Mouse (Mus musculus) mouse embryonic stem cell (cell line): ENCODE results near the gene Stk32b.

Source experiments
- in situ Hi-C, 2 experiments: fragments of 300-500 bp; cut with MboI; formaldehyde crosslinking; loops; 1 replicate in 1 of 2; 3 replicates in 1 of 2; pipeline ENCODE4 v1.14.3; 2019 to 2020; ENCODE audit warnings: low sequenced_read_pairs in 2 of 2, low pct_unique_long_range_greater_than_20kb in 1 of 2, mixed read lengths in 1 of 2; ENCODE audit not compliant: unreplicated experiment in 1 of 2

Stk32b gene

DNA sequence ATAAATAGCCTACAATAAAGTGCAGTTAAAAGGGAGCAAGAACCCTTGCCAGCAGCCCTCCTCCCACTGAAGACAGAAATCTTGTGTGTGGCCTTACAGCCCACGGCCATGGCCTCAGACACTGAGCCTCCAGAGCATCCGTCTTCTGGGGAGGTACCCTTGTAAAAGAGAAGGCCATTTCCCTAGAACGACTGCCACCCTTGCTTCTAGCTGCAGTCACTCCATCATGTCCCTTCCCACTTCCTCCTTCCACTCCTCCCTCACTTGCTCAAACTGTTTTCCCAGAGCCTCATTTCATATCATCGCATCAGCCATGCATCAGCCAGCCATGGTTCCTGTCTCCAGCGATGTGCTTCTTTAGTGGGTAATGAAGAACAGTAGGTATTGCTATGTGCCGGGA lies 141.5 kb downstream of the Stk32b start:
- in situ Hi-C loops: no loop called here

DNA sequence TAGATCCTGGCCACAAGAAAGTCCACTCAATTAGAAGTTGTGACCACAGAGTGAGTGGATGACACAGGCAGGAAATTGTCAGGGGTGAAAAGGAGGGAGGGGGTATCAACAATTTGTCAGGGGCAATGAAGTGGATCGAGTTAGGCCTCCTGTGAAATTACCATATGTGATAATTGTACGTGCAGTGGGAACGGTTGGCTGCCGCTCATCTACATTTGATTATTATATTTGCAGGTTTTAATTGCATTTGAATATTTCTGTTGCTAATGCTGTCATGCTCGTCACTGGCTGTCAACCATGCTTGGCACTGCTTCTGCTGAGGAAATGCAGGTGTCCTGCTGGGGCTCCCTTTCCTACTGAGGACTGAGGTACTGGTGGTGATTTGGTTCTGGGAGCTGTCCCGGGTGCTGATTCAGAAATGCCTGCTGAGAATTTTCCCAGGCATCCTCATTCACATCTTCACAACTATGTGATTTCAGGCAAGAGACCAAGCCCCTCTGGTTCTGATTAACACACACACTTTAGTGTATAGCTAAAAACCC lies 159.6 kb downstream of the Stk32b start:
- in situ Hi-C loops: no loop called here

- in situ Hi-C loops: no loop called here
Observed at GRCm38 (mm10) chr5:37554231-37554630, 162.7 kb downstream of the Stk32b start.

- in situ Hi-C loops: no loop called here
Observed at GRCm38 (mm10) chr5:37551649-37552048, 165.3 kb downstream of the Stk32b start.

- in situ Hi-C loops: no loop called here
Observed at GRCm38 (mm10) chr5:37535726-37536293, 181.2 kb downstream of the Stk32b start.

- in situ Hi-C loops: no loop called here
Observed at GRCm38 (mm10) chr5:37535227-37535626, 181.7 kb downstream of the Stk32b start.

DNA sequence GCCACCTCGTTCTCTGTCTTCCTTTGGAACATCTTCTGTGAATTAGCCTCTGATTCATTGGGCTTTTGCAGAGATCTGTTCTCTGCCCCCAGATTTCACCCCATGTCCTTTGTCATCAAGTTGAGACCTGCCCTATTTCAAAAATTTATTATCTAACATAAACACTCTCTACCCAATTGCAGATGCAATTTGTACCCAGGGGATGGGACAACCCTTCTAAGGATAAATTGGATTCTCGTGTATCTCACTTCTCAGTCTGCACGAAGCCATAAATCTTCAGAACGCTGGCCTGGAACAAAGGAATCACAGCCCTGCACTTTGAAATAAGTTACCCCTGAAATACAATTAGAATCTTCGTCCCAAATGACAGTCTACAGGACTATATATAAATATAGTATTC lies 191.6 kb downstream of the Stk32b start:
- in situ Hi-C loops: no loop called here

DNA sequence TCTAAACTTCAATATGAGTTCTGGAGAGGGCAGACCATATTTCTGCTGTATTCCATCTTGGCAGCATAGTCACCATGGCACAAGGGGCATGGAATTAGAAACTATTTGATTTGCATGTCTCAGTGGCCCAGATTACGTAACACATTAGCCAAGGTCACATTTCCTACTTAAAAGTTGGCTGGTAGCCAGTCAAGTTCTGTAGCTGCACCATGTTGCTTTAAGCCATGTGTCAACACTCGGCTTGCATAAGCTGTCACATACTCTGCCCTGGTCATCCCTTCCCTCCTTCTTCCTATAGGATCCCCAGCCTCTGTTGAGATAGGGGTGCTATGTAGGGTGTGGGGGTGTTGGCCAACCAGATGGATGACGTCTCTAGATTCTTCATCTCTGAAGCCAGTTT lies 196.5 kb downstream of the Stk32b start:
- in situ Hi-C loops: no loop called here

GRCm38 (mm10) chr5:37512479-37512878 lies 204.5 kb downstream of the Stk32b start:
- in situ Hi-C loops: no loop called here

GRCm38 (mm10) chr5:37506880-37507519 lies 210.0 kb downstream of the Stk32b start:
- in situ Hi-C loops: no loop called here

DNA sequence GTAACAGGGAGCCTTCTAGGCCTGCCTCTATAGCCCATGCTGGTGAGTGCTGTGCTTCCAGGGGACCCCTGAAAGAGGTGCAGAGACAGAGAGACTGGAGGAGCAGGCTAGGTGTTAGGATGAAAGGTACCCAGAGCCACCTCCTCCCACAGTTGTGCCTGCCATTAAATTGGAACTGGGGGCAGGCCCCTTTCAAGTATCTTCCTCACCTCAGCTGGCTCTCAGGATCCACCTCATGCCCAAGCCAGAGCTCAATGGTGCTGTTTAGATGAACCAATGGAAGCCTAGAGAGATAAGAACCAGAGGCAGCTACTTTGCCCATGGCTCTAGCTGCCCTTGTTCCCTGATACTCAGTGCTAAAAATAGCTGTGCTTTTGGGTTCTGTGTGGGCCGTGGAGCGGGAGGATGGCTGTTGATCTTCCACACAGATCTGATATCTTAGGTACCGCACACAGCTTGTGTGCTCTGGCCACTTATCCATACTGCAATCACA lies 221.9 kb downstream of the Stk32b start:
- in situ Hi-C loops: no loop called here

GRCm38 (mm10) chr5:37472025-37472608 lies 244.9 kb downstream of the Stk32b start:
- in situ Hi-C loops: no loop called here

DNA sequence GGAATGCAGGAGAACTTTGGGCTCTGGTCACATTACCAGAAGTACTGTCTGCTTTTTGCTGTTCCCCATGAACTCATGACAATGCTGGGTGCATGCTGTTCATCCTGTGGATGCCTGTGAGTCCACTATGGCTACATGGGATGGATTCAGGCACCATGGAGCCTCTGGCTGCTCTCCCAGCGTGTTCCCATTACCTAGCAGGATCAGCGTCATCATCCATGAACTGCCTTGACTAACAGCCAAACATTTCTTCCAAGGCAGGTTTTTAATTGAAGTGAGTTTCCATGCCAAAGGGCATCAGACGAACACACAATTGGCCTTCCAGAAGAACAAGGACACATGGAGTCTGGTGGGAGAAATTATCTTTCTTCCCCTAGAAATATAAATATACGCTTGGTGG lies 245.4 kb downstream of the Stk32b start:
- in situ Hi-C loops: no loop called here

- in situ Hi-C loops: no loop called here
Observed at GRCm38 (mm10) chr5:37469031-37469430, 247.9 kb downstream of the Stk32b start.

GRCm38 (mm10) chr5:37467646-37468045 lies 249.3 kb downstream of the Stk32b start:
- in situ Hi-C loops: no loop called here

DNA sequence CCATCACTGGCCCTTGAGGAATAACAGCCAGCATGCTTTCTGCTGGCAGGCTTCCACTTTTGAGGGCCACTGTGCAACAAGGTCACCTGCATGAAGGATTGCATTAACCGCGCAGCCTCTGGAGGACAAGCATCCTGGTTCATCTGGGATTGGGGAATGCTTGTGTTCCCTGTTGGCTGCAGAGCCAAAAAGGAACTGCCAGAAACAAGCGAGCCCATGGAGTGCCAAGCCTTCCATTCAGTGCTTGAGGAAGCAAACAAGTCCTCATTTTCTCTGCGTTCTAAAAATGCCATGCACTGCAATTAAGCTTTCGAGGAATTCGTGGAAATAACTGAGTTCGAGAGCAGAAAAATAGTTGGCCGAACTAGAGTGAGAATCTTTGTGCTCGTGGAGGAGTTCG lies 251.5 kb downstream of the Stk32b start:
- in situ Hi-C loops: no loop called here

DNA sequence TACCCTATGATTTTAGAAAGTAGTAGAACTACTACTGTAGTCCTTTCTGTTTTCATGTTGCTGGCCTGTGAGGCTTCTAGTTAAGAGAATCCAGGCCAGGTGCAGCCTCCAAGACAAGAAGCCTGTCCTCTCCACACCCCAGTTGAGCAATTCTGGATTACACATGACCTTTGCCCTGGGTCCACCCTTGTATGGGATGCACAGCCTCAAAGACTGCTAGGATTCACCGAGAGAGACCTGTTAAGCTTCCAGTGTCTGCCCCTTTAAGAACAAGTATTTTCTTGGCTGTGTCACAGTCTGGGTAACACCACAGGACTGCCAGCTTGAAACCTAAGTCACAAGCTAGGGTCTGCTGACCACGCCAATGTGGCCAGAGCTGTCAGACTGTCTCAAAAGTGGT lies 258.7 kb downstream of the Stk32b start:
- in situ Hi-C loops: no loop called here

DNA sequence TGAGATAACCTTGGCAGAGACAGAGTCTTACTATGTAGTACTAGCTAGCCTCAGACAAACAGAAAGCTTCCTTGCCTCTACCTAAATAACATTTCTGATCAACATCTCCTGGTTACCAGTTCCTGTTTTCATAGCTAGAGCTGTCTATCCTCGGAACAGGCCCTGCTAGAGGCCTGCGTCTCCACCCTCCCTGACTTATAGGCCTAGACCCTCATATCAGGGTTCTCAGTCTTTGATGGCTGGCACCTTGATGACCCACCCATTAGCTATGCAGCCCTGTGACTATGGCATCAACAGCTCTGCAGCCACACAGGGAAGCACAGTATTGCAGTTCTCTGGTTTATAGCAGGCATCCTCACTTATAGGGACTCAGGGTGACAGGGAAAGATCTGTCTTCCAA lies 259.1 kb downstream of the Stk32b start:
- in situ Hi-C loops: no loop called here

- in situ Hi-C loops: no loop called here
Observed at GRCm38 (mm10) chr5:37457191-37457590, 259.8 kb downstream of the Stk32b start.

DNA sequence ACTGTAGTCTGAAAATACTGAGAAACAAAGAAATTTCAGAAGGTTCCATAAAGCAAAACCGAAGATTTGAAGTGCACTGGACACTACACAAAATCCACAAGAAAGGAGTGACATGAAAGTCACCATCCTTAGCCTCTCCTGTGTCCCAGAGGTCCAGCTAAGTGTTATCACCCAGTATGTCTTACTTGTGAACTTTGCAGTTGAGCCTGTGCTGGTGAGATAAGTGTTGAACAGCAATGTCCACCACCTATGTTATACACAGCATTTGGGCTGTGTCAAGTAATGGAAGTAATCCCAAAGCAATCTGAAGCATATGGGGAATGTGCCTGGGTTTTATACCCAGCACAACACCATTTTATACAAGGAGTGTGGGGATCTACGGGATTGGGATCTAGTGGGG lies 260.4 kb downstream of the Stk32b start:
- in situ Hi-C loops: no loop called here
